Mouse (Mus musculus): ENCODE measurements at regions not wholly inside any gene's neighbourhood (a gene's known extent, or its start where the extent isn't known, plus 50 kb on each side); places are given as distances from the start of the nearest gene placed in this dataset.

GRCm38 (mm10) chr13:90376619-90377018 is 287.2 kb upstream of the Xrcc4 start:
- no peak for DNase-seq (ENCODE audit: extremely low read depth, low read depth)

- DNase-seq (ENCODE audit: extremely low read depth, low read depth), result no peak
Observed at GRCm38 (mm10) chr13:90376207-90376606, 286.8 kb upstream of the Xrcc4 start.

GRCm38 (mm10) chr13:90371415-90372150 is 282.2 kb upstream of the Xrcc4 start:
- DNase-seq (ENCODE audit: extremely low read depth, low read depth), result no peak

- DNase-seq (ENCODE audit: extremely low read depth, low read depth), result no peak
Observed at GRCm38 (mm10) chr13:90370746-90371414, 281.5 kb upstream of the Xrcc4 start.

- no peak for DNase-seq (ENCODE audit: extremely low read depth, low read depth)
Observed at GRCm38 (mm10) chr13:90364518-90365027, 275.2 kb upstream of the Xrcc4 start.

- DNase-seq (ENCODE audit: extremely low read depth, low read depth), result no peak
Observed at GRCm38 (mm10) chr13:90359861-90360601, 270.6 kb upstream of the Xrcc4 start.

GRCm38 (mm10) chr13:90358149-90358548 is 268.7 kb upstream of the Xrcc4 start:
- DNase-seq (ENCODE audit: extremely low read depth, low read depth), result no peak

- DNase-seq (ENCODE audit: extremely low read depth, low read depth), result no peak
Observed at GRCm38 (mm10) chr13:90355602-90356001, 266.2 kb upstream of the Xrcc4 start.

- DNase-seq (ENCODE audit: extremely low read depth, low read depth), result peak; percentile 26
Observed at GRCm38 (mm10) chr13:90342823-90343222, 253.4 kb upstream of the Xrcc4 start.

- no peak for DNase-seq (ENCODE audit: extremely low read depth, low read depth)
Observed at GRCm38 (mm10) chr13:90341597-90342212, 252.3 kb upstream of the Xrcc4 start.

GRCm38 (mm10) chr13:90340647-90341160 is 251.3 kb upstream of the Xrcc4 start:
- DNase-seq (ENCODE audit: extremely low read depth, low read depth), result no peak

- no peak for DNase-seq (ENCODE audit: extremely low read depth, low read depth)
Observed at GRCm38 (mm10) chr13:90337591-90337990, 248.2 kb upstream of the Xrcc4 start.

- no peak for DNase-seq (ENCODE audit: extremely low read depth, low read depth)
Observed at GRCm38 (mm10) chr13:90335741-90336037, 246.3 kb upstream of the Xrcc4 start.

GRCm38 (mm10) chr13:90334934-90335740 is 245.7 kb upstream of the Xrcc4 start:
- DNase-seq (ENCODE audit: extremely low read depth, low read depth), result no peak

- DNase-seq (ENCODE audit: extremely low read depth, low read depth), result no peak
Observed at GRCm38 (mm10) chr13:90334286-90334685, 244.9 kb upstream of the Xrcc4 start.

- no peak for DNase-seq (ENCODE audit: extremely low read depth, low read depth)
Observed at GRCm38 (mm10) chr13:90325226-90325625, 235.8 kb upstream of the Xrcc4 start.

GRCm38 (mm10) chr13:90313209-90313978 is 224.0 kb upstream of the Xrcc4 start:
- no peak for DNase-seq (ENCODE audit: extremely low read depth, low read depth)

GRCm38 (mm10) chr13:90310482-90310881 is 221.1 kb upstream of the Xrcc4 start:
- no peak for DNase-seq (ENCODE audit: extremely low read depth, low read depth)

GRCm38 (mm10) chr13:90300481-90300880 is 211.1 kb upstream of the Xrcc4 start:
- DNase-seq (ENCODE audit: extremely low read depth, low read depth), result no peak

- DNase-seq (ENCODE audit: extremely low read depth, low read depth), result no peak
Observed at GRCm38 (mm10) chr13:90294648-90295007, 205.2 kb upstream of the Xrcc4 start.

Data from MEL-GATA-1-ER (cell line).